Mouse (Mus musculus): Measurements from ENCODE around the gene Dnah12. TPM values are rescaled to one million over a fixed set of nuclear protein-coding genes. Genes with fewer than 3 reads are reported as not detected.

Dnah12 gene
- total and polyA plus RNA-seq, 2 experiments, result not detected

GRCm38 (mm10) chr14:26881700-26882099 lies 188.6 kb downstream of the Dnah12 start:
- H3K4me1 ChIP-seq (ENCODE audit: control insufficient read depth, insufficient read depth, low read length), result no peaks in the 10 kb centered on the region
- H3K9ac ChIP-seq (ENCODE audit: low read depth, low read length), result no peak overlapping the region
- no peaks in the 10 kb centered on the region for H3K36me3 ChIP-seq (ENCODE audit: control insufficient read depth, insufficient read depth, low read length)
- H3K27me3 ChIP-seq (ENCODE audit: control insufficient read depth, insufficient read depth, low read length), result no peaks in the 10 kb centered on the region
- H3K79me2 ChIP-seq (ENCODE audit: control insufficient read depth, insufficient read depth, low read length), result no peaks in the 10 kb centered on the region
- H3K4me3 ChIP-seq (ENCODE audit: insufficient read depth, low read depth, low read length), result no peak overlapping the region
- WGBS, result 77% methylated on average over 5 of the region's 5 CpGs
- H3K27ac ChIP-seq (replicated peaks; ENCODE audit: insufficient read depth, low read depth, low read length), result no peak overlapping the region
- no peak for DNase-seq (ENCODE audit: extremely low read depth, low read depth, low spot score)
- TF ChIP-seq CTCF (IDR thresholded peaks at IDR 0.05; ENCODE audit: low read depth, low read length) (no peak), POLR2A (IDR thresholded peaks at IDR 0.05; ENCODE audit: extremely low read depth, insufficient read depth, low read length) (no peak)

DNA sequence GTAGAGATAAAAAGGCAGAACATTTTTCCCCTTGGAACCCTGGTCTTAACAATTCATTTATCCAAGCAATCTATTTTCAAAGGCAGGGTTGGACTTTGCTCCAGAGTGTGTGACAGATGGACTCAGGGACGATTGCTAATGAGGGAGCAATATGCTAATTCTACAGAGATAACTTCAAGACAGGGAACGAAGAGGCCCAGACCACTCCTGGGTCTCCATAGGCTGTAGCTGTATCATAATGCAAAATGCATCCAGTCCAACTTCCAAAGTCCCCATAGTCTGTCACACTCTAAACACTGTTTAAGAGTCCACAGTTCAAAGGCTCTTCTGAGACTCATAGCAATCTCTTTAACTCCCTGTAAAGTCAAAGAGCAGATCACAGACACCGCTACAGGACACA lies 194.2 kb downstream of the Dnah12 start:
- no peaks in the 10 kb centered on the region for H3K79me2 ChIP-seq (ENCODE audit: control insufficient read depth, insufficient read depth, low read length)
- H3K4me3 ChIP-seq (ENCODE audit: insufficient read depth, low read depth, low read length), result no peak overlapping the region
- no peak for TF ChIP-seq POLR2A (IDR thresholded peaks at IDR 0.05; ENCODE audit: extremely low read depth, insufficient read depth, low read length)
- TF ChIP-seq CTCF (IDR thresholded peaks at IDR 0.05; ENCODE audit: low read depth, low read length), result no peak
- H3K27me3 ChIP-seq (ENCODE audit: control insufficient read depth, insufficient read depth, low read length), result no peaks in the 10 kb centered on the region
- DNase-seq (ENCODE audit: extremely low read depth, low read depth, low spot score), result no peak
- no peak overlapping the region for H3K9ac ChIP-seq (ENCODE audit: low read depth, low read length)
- no peaks in the 10 kb centered on the region for H3K36me3 ChIP-seq (ENCODE audit: control insufficient read depth, insufficient read depth, low read length)
- WGBS, result 47% methylated on average over 3 of the region's 3 CpGs
- H3K4me1 ChIP-seq (ENCODE audit: control insufficient read depth, insufficient read depth, low read length), result no peaks in the 10 kb centered on the region
- no peak overlapping the region for H3K27ac ChIP-seq (replicated peaks; ENCODE audit: insufficient read depth, low read depth, low read length)

- Histone ChIP-seq H3K4me1 (ENCODE audit: control insufficient read depth, insufficient read depth, low read length) (no peaks in the 10 kb centered on the region), H3K36me3 (ENCODE audit: control insufficient read depth, insufficient read depth, low read length) (no peaks in the 10 kb centered on the region), H3K27ac (replicated peaks; ENCODE audit: insufficient read depth, low read depth, low read length) (no peak overlapping the region), H3K4me3 (ENCODE audit: insufficient read depth, low read depth, low read length) (no peak overlapping the region), H3K27me3 (ENCODE audit: control insufficient read depth, insufficient read depth, low read length) (no peaks in the 10 kb centered on the region), H3K79me2 (ENCODE audit: control insufficient read depth, insufficient read depth, low read length) (no peaks in the 10 kb centered on the region), H3K9ac (ENCODE audit: low read depth, low read length) (no peak overlapping the region)
- no peak for DNase-seq (ENCODE audit: extremely low read depth, low read depth, low spot score)
- 90% methylated on average over 3 of the region's 3 CpGs for WGBS
- no peak for TF ChIP-seq POLR2A (IDR thresholded peaks at IDR 0.05; ENCODE audit: extremely low read depth, insufficient read depth, low read length)
- no peak for TF ChIP-seq CTCF (IDR thresholded peaks at IDR 0.05; ENCODE audit: low read depth, low read length)
Measured at GRCm38 (mm10) chr14:26890777-26891176, 197.7 kb downstream of the Dnah12 start.

GRCm38 (mm10) chr14:26894392-26894791 lies 201.3 kb downstream of the Dnah12 start, which contains the start of gene Asb14:
TSS of gene Asb14 (plus strand) at chr14:26894557.
- H3K36me3 ChIP-seq (ENCODE audit: control insufficient read depth, insufficient read depth, low read length), result no peaks in the 10 kb centered on the region
- DNase-seq (ENCODE audit: extremely low read depth, low read depth, low spot score), result no peak
- no peak within 1 kb of the TSS for H3K27ac ChIP-seq (replicated peaks; ENCODE audit: insufficient read depth, low read depth, low read length)
- H3K9ac ChIP-seq (ENCODE audit: low read depth, low read length), result no peak within 1 kb of the TSS
- TF ChIP-seq CTCF (IDR thresholded peaks at IDR 0.05; ENCODE audit: low read depth, low read length) (no peak), POLR2A (IDR thresholded peaks at IDR 0.05; ENCODE audit: extremely low read depth, insufficient read depth, low read length) (no peak)
- WGBS, result 90% methylated on average over 4 of the region's 4 CpGs
- no peaks in the 10 kb centered on the region for H3K4me1 ChIP-seq (ENCODE audit: control insufficient read depth, insufficient read depth, low read length)
- H3K27me3 ChIP-seq (ENCODE audit: control insufficient read depth, insufficient read depth, low read length), result peaks cover 2% of the 10 kb centered on the region; the same call in 1 of the 2 replicates
- H3K79me2 ChIP-seq (ENCODE audit: control insufficient read depth, insufficient read depth, low read length), result no peaks in the 10 kb centered on the region
- H3K4me3 ChIP-seq (ENCODE audit: insufficient read depth, low read depth, low read length), result no peak within 1 kb of the TSS

DNA sequence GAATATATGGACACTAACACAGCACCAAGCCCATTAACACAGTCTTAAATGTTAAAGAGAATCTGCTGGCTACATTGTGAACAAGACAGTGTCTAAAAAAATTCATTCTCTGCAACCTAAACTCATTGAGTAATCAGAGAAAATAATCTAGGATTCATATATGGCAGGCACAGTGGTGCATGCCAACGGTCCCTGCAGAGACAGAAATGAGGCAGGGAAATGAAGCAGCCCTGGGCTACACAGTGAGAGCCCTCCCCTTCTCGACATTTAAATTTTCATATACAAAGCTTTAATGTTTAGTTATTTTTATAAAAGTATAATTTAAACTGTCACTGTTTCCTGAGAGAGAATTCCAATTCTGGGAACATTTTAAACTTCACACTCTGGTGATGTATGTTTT lies 206.4 kb downstream of the Dnah12 start:
- Histone ChIP-seq H3K36me3 (ENCODE audit: control insufficient read depth, insufficient read depth, low read length) (no peaks in the 10 kb centered on the region), H3K79me2 (ENCODE audit: control insufficient read depth, insufficient read depth, low read length) (no peaks in the 10 kb centered on the region), H3K27ac (replicated peaks; ENCODE audit: insufficient read depth, low read depth, low read length) (no peak overlapping the region), H3K4me3 (ENCODE audit: insufficient read depth, low read depth, low read length) (no peak overlapping the region), H3K9ac (ENCODE audit: low read depth, low read length) (no peak overlapping the region), H3K4me1 (ENCODE audit: control insufficient read depth, insufficient read depth, low read length) (no peaks in the 10 kb centered on the region), H3K27me3 (ENCODE audit: control insufficient read depth, insufficient read depth, low read length) (peaks cover 2% of the 10 kb centered on the region; the same call in 1 of the 2 replicates)
- TF ChIP-seq POLR2A (IDR thresholded peaks at IDR 0.05; ENCODE audit: extremely low read depth, insufficient read depth, low read length), result no peak
- TF ChIP-seq CTCF (IDR thresholded peaks at IDR 0.05; ENCODE audit: low read depth, low read length), result no peak
- no peak for DNase-seq (ENCODE audit: extremely low read depth, low read depth, low spot score)
- 82% methylated on average over 2 of the region's 2 CpGs for WGBS

- no peak overlapping the region for H3K4me3 ChIP-seq (ENCODE audit: insufficient read depth, low read depth, low read length)
- H3K27me3 ChIP-seq (ENCODE audit: control insufficient read depth, insufficient read depth, low read length), result peaks cover 2% of the 10 kb centered on the region; the same call in 1 of the 2 replicates
- H3K27ac ChIP-seq (replicated peaks; ENCODE audit: insufficient read depth, low read depth, low read length), result no peak overlapping the region
- no peak for DNase-seq (ENCODE audit: extremely low read depth, low read depth, low spot score)
- no peak overlapping the region for H3K9ac ChIP-seq (ENCODE audit: low read depth, low read length)
- 83% methylated on average over 12 of the region's 12 CpGs for WGBS
- no peaks in the 10 kb centered on the region for H3K79me2 ChIP-seq (ENCODE audit: control insufficient read depth, insufficient read depth, low read length)
- no peaks in the 10 kb centered on the region for H3K4me1 ChIP-seq (ENCODE audit: control insufficient read depth, insufficient read depth, low read length)
- H3K36me3 ChIP-seq (ENCODE audit: control insufficient read depth, insufficient read depth, low read length), result no peaks in the 10 kb centered on the region
- TF ChIP-seq POLR2A (IDR thresholded peaks at IDR 0.05; ENCODE audit: extremely low read depth, insufficient read depth, low read length), result no peak
- no peak for TF ChIP-seq CTCF (IDR thresholded peaks at IDR 0.05; ENCODE audit: low read depth, low read length)
Measured at GRCm38 (mm10) chr14:26900893-26901292, 207.8 kb downstream of the Dnah12 start.
